Mouse (Mus musculus) liver, adult 2 months (tissue): Measurements from ENCODE around the gene Grn.

Experiments used
- CTCF ChIP-seq: fragments of 200-500 bp; IDR thresholded peaks from 2 replicates; pipeline ENCODE4 v1.5.1; 2011; ENCODE audit warnings: low read depth, low read length, control low read depth
- POLR2A ChIP-seq: fragments of 200-500 bp; IDR thresholded peaks from 2 replicates; pipeline ENCODE4 v1.6.1; 2011; ENCODE audit warnings: low read length, control low read depth; ENCODE audit not compliant: insufficient read depth; ENCODE audit errors: extremely low read depth

DNA sequence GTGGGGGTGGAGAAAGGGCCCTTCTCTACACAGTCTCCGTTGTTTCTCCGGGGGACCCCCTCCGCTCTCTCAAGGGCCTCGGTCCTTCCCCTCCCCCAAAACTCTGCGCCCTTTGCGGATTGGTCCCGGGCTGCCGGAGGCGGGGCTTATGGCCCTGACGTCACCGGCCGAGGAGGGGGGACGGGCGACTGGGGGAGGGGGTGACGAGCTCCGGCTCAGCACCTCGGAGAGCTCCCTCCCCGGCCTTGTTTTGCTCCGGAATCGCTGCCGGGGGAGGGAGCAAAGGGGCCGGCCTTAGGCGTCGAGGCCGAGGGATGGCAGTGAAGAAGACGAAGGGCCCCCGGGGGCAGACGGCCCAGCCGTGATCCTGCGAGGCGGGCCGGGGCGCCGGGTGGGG lies 36.9 kb upstream of the Grn start, which contains the start of gene Rundc3a:
- TF ChIP-seq POLR2A, result no peak
- no peak for TF ChIP-seq CTCF
